Mouse (Mus musculus): ENCODE data around the gene Mapk13.

- TF ChIP-seq CTCF (IDR thresholded peaks at IDR 0.05; ENCODE audit: low read depth, low read length) (no peak), POLR2A (IDR thresholded peaks at IDR 0.05; ENCODE audit: borderline replicate concordance, low read depth, low read length) (no peak)
These were observed 35.9 kb downstream of the Mapk13 start for GRCm38 (mm10) chr17:28804973-28805372.
